Mouse (Mus musculus): ENCODE results near the gene B3galt1. TPM values are rescaled to one million over a fixed set of nuclear protein-coding genes. Genes with fewer than 3 reads are reported as not detected.

Gene B3galt1
- polyA plus RNA-seq, 1 experiment from 2014 or later: 8.3 TPM

DNA sequence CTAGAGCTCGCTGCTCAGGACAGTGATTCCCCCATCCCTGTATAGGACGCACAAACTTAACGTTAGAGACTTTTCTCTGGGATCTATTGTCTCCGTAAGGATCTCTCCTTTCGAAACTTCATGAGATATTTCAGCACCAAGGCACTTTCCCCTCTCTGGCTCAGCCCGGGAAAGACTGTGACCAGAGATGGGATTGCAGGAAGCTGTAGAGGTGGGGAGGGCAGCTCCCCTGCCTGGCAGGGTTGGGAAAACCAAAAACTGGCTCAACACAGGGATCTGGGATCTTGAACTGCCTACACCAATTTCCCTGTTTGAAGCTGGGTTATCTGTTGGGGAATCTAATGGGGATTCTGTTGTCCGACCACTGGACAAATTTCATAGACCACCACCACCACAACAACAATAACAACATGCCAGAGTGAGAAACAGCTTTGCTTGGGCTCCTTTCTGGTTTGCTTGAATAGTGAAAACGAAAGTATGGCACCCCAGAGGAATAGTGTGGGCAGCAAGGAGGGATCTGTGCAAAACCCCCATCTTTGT, 1.5 kb downstream of the B3galt1 start:
- ATAC-seq (ENCODE audit: low read depth) (no peak), DNase-seq (ENCODE audit: low spot score) (no peak)
- Histone ChIP-seq H3K36me3 (ENCODE audit: control insufficient read depth, insufficient read depth, low read length) (no peaks in the 10 kb centered on the region), H3K27me3 (replicated peaks; ENCODE audit: control insufficient read depth, insufficient read depth, low read length) (no peaks in the 10 kb centered on the region; the same call in 1 of the 2 replicates), H3K27ac (replicated peaks; ENCODE audit: low read depth, low read length) (no peak overlapping the region), H3K4me3 (ENCODE audit: low read depth, low read length) (peak overlapping the region; percentile 64), H3K4me2 (ENCODE audit: low read depth, low read length) (peak overlapping the region; percentile 53), H3K9me3 (ENCODE audit: control insufficient read depth, low read length) (no peaks in the 10 kb centered on the region), H3K4me1 (ENCODE audit: control insufficient read depth, insufficient read depth, low read length) (no peaks in the 10 kb centered on the region; the same call in 1 of the 2 replicates), H3K9ac (ENCODE audit: low read depth, low read length) (peak overlapping the region; percentile 9; the same call in 1 of the 2 replicates)
- 15% methylated on average over 8 of the region's 8 CpGs for WGBS

DNA sequence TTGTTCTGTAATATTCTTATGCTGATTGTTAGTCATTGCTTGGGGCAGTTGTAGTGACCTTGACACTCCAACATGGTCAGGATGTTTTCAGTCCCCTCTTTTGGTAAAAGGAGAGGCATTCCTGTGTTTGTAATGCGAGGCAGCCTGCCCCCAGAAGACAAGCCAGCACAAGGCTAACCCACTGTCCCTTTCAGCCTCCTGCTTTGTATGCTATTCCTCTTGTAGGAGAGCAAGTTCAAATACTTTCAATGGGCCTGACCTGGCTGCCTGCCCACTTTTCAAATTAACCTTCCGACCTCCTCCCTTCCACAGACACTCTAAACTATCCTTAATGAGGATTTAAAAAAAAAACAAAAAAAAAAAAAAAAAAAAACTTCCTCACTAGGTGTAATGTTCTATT, 11.0 kb downstream of the B3galt1 start:
- Histone ChIP-seq H3K4me2 (ENCODE audit: low read depth, low read length) (no peak overlapping the region), H3K4me1 (ENCODE audit: control insufficient read depth, insufficient read depth, low read length) (no peaks in the 10 kb centered on the region), H3K9me3 (ENCODE audit: control insufficient read depth, low read length) (no peaks in the 10 kb centered on the region), H3K36me3 (ENCODE audit: control insufficient read depth, insufficient read depth, low read length) (no peaks in the 10 kb centered on the region), H3K27me3 (replicated peaks; ENCODE audit: control insufficient read depth, insufficient read depth, low read length) (no peaks in the 10 kb centered on the region), H3K9ac (ENCODE audit: low read depth, low read length) (no peak overlapping the region), H3K27ac (replicated peaks; ENCODE audit: low read depth, low read length) (no peak overlapping the region), H3K4me3 (ENCODE audit: low read depth, low read length) (no peak overlapping the region)
- WGBS: 58% methylated on average over 2 of the region's 2 CpGs
- DNase-seq (ENCODE audit: low spot score) (no peak), ATAC-seq (ENCODE audit: low read depth) (no peak)

DNA sequence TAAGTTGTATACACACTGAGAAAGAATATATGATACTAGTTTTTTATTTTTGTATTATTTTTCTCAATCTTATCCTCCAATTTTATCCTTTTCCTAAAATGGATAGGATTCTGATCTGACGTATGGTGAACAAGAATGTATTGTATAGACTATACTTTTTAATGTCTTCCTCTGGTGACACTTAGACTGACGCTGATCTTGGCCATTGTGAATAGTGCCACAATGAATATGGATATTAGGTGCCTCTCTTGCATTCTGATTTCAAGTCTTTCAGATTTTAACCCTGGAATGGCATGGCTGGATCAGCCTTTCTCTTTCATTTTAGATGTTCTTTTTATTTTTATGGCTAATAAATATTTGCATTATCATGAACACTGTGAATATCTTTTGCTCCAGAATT, 17.4 kb downstream of the B3galt1 start:
- Histone ChIP-seq H3K36me3 (ENCODE audit: control insufficient read depth, insufficient read depth, low read length) (no peaks in the 10 kb centered on the region), H3K9ac (ENCODE audit: low read depth, low read length) (no peak overlapping the region), H3K27me3 (replicated peaks; ENCODE audit: control insufficient read depth, insufficient read depth, low read length) (no peaks in the 10 kb centered on the region), H3K9me3 (ENCODE audit: control insufficient read depth, low read length) (no peaks in the 10 kb centered on the region), H3K27ac (replicated peaks; ENCODE audit: low read depth, low read length) (no peak overlapping the region), H3K4me2 (ENCODE audit: low read depth, low read length) (no peak overlapping the region), H3K4me1 (ENCODE audit: control insufficient read depth, insufficient read depth, low read length) (no peaks in the 10 kb centered on the region), H3K4me3 (ENCODE audit: low read depth, low read length) (no peak overlapping the region)
- DNase-seq (ENCODE audit: low spot score): no peak
- no peak for ATAC-seq (ENCODE audit: low read depth)
- 70% methylated on average over 2 of the region's 2 CpGs for WGBS

DNA sequence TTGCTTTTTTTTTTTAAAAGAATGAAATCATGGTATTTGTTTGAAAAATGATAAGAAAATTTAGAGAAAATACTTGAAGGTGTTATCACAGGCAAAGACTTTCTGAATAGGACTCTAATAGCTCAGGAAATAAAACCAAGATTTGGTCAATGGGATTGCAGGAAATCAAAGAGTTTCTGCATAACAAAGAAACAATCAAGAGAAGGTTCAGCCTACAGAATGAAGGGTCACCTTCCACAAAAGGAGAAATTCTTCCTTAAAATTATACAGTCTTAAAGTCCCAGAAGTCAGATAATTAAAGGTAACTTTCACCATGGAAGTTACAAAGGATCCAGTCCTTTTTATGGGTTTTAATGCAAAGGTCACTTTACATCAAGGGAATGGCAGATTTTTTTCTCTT, 24.7 kb downstream of the B3galt1 start:
- Histone ChIP-seq H3K9me3 (ENCODE audit: control insufficient read depth, low read length) (no peaks in the 10 kb centered on the region), H3K4me1 (ENCODE audit: control insufficient read depth, insufficient read depth, low read length) (no peaks in the 10 kb centered on the region), H3K36me3 (ENCODE audit: control insufficient read depth, insufficient read depth, low read length) (no peaks in the 10 kb centered on the region), H3K9ac (ENCODE audit: low read depth, low read length) (no peak overlapping the region), H3K4me2 (ENCODE audit: low read depth, low read length) (no peak overlapping the region), H3K27me3 (replicated peaks; ENCODE audit: control insufficient read depth, insufficient read depth, low read length) (no peaks in the 10 kb centered on the region), H3K4me3 (ENCODE audit: low read depth, low read length) (no peak overlapping the region), H3K27ac (replicated peaks; ENCODE audit: low read depth, low read length) (no peak overlapping the region)
- ATAC-seq (ENCODE audit: low read depth) (no peak), DNase-seq (ENCODE audit: low spot score) (no peak)

DNA sequence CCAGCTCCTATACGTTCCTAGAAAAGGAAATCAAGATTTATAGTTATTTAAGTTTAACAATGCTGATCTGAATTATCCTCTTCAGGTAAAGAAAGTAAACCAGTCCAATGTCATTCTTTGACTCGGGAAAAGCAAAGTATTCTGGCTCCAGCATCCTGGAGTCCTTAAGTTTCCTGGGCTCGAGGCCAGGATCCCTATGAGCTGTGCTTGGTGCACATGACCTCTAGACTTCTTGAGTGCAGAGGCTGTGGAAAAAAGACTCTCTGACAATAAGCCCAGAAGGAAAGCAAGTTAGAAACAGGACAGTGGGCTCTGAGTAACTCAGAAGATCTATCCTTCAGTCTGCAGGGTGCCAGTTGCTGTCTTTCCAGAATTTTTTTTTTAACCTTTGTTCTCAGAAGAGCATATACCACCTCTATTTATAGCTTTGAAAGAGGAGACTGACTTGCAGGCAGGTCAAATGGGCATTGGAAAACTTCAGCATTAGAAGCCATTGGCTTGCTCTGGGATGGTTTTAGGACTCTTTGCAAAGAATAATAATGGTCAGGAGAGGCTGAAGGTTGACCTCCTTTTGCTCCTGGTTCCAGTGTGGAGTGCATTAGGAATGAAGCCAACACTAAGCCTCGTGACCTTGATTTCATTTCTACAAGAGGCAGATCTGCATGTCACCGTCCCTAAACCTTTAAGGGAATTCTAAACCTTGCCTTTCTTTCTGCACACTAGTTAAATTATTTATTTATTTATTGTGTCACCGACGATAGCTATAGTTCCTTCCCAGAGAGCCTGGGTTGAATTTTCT, 26.4 kb downstream of the B3galt1 start:
- Histone ChIP-seq H3K4me3 (ENCODE audit: low read depth, low read length) (no peak overlapping the region), H3K4me1 (ENCODE audit: control insufficient read depth, insufficient read depth, low read length) (no peaks in the 10 kb centered on the region), H3K27ac (replicated peaks; ENCODE audit: low read depth, low read length) (no peak overlapping the region), H3K9me3 (ENCODE audit: control insufficient read depth, low read length) (no peaks in the 10 kb centered on the region), H3K36me3 (ENCODE audit: control insufficient read depth, insufficient read depth, low read length) (no peaks in the 10 kb centered on the region), H3K4me2 (ENCODE audit: low read depth, low read length) (no peak overlapping the region), H3K27me3 (replicated peaks; ENCODE audit: control insufficient read depth, insufficient read depth, low read length) (no peaks in the 10 kb centered on the region), H3K9ac (ENCODE audit: low read depth, low read length) (no peak overlapping the region)
- 70% methylated on average over 7 of the region's 7 CpGs for WGBS
- peak; percentile 14 for DNase-seq (ENCODE audit: low spot score)
- no peak for ATAC-seq (ENCODE audit: low read depth)

DNA sequence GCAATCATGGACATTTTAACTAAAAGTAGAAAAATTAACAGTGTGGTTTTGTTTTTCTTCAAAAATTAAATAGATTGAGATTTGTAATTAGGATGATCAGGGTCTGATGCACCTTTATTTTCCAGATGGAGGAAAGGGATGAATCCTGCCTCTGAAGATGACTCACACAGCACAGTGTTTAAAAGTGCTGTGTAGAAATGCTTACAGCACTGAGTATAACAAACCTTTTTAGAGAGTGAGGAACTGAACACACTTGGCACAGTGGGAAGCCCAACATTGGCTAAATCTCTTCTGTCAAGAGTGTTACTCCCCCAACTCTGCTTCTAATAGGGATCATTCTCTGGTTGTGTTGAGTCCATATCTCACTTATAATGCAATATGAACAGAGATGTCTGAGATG, 57.2 kb downstream of the B3galt1 start:
- no peak overlapping the region for H3K4me3 ChIP-seq (ENCODE audit: low read depth, low read length)
- ATAC-seq (ENCODE audit: low read depth): no peak
- no peak overlapping the region for H3K9ac ChIP-seq (ENCODE audit: low read depth, low read length)
- DNase-seq (ENCODE audit: low spot score): no peak
- H3K27me3 ChIP-seq (replicated peaks; ENCODE audit: control insufficient read depth, insufficient read depth, low read length): no peaks in the 10 kb centered on the region
- no peaks in the 10 kb centered on the region for H3K9me3 ChIP-seq (ENCODE audit: control insufficient read depth, low read length)
- H3K36me3 ChIP-seq (ENCODE audit: control insufficient read depth, insufficient read depth, low read length): no peaks in the 10 kb centered on the region
- no peak overlapping the region for H3K27ac ChIP-seq (replicated peaks; ENCODE audit: low read depth, low read length)
- H3K4me2 ChIP-seq (ENCODE audit: low read depth, low read length): no peak overlapping the region
- H3K4me1 ChIP-seq (ENCODE audit: control insufficient read depth, insufficient read depth, low read length): no peaks in the 10 kb centered on the region

DNA sequence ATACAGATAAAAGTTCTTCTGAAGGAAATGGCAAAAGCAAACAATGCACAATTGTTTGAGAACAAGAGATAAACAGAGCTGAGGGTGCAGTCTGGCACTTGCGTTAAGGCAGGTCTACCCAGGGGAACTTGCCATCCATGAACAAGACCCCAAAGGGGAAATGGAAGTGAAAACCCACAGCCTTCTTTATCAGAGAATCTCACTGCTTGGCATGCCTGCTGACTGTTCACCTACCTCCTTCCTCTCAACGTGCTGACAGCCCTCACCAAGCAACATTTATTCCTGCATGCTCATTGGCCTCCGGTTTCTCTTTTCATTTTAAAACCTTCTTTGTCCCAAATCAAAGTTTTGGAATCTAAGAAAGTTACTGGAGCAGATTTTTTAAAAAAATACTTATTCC, 62.0 kb downstream of the B3galt1 start:
- H3K9me3 ChIP-seq (ENCODE audit: control insufficient read depth, low read length): no peaks in the 10 kb centered on the region
- H3K4me2 ChIP-seq (ENCODE audit: low read depth, low read length): no peak overlapping the region
- DNase-seq (ENCODE audit: low spot score) (no peak), ATAC-seq (ENCODE audit: low read depth) (no peak)
- H3K4me1 ChIP-seq (ENCODE audit: control insufficient read depth, insufficient read depth, low read length): no peaks in the 10 kb centered on the region
- WGBS: 61% methylated on average over 3 of the region's 3 CpGs
- H3K27me3 ChIP-seq (replicated peaks; ENCODE audit: control insufficient read depth, insufficient read depth, low read length): no peaks in the 10 kb centered on the region
- no peak overlapping the region for H3K27ac ChIP-seq (replicated peaks; ENCODE audit: low read depth, low read length)
- no peak overlapping the region for H3K9ac ChIP-seq (ENCODE audit: low read depth, low read length)
- no peak overlapping the region for H3K4me3 ChIP-seq (ENCODE audit: low read depth, low read length)
- H3K36me3 ChIP-seq (ENCODE audit: control insufficient read depth, insufficient read depth, low read length): no peaks in the 10 kb centered on the region

DNA sequence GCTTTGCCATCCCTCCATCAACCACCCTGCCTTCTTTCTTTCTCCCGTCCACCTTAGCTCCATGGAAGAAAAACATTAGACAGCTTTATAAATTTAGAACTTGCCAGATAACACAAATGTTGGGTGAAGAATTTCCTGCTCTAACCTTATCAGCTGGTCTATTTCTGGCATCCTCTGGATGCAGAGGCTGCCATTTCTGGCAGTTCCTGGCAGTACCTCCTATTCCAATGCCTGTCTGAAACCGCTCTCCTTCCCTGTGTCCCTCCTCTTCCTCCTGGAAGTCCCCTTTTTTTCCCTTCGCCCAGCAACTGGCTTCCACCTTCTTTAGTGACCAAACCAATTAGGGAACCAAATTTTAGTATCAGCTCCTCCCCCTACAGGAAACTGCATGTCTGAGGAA, 62.6 kb downstream of the B3galt1 start:
- Histone ChIP-seq H3K27ac (replicated peaks; ENCODE audit: low read depth, low read length) (no peak overlapping the region), H3K4me1 (ENCODE audit: control insufficient read depth, insufficient read depth, low read length) (no peaks in the 10 kb centered on the region), H3K9ac (ENCODE audit: low read depth, low read length) (no peak overlapping the region), H3K36me3 (ENCODE audit: control insufficient read depth, insufficient read depth, low read length) (no peaks in the 10 kb centered on the region), H3K4me3 (ENCODE audit: low read depth, low read length) (no peak overlapping the region), H3K4me2 (ENCODE audit: low read depth, low read length) (no peak overlapping the region), H3K27me3 (replicated peaks; ENCODE audit: control insufficient read depth, insufficient read depth, low read length) (no peaks in the 10 kb centered on the region), H3K9me3 (ENCODE audit: control insufficient read depth, low read length) (no peaks in the 10 kb centered on the region)
- DNase-seq (ENCODE audit: low spot score): no peak
- 74% methylated on average over 3 of the region's 3 CpGs for WGBS
- ATAC-seq (ENCODE audit: low read depth): no peak

DNA sequence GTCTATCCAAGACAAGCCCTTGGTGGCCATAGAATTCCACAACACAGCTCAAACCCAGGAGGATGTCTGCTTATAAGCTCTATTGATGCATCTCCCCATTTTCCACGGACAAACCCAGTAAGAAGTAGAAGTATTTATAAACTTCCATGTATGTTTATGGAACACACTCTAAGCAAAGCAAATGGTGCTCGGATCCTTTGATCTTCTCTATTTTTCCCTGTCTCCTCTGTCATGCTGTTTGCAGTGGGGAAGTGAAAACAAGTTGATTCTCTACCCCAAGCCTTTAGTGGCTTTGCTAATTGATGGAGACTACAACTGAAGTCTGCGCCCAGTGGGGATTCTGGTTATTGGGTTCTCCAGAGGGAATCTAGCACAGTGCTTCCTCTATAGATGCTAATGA, 89.2 kb downstream of the B3galt1 start:
- H3K4me2 ChIP-seq (ENCODE audit: low read depth, low read length): no peak overlapping the region
- peak; percentile 84; the same call in 1 of the 2 replicates for ATAC-seq (ENCODE audit: low read depth)
- H3K9ac ChIP-seq (ENCODE audit: low read depth, low read length): no peak overlapping the region
- H3K9me3 ChIP-seq (ENCODE audit: control insufficient read depth, low read length): no peaks in the 10 kb centered on the region
- no peaks in the 10 kb centered on the region for H3K27me3 ChIP-seq (replicated peaks; ENCODE audit: control insufficient read depth, insufficient read depth, low read length)
- H3K27ac ChIP-seq (replicated peaks; ENCODE audit: low read depth, low read length): no peak overlapping the region
- 65% methylated on average over 3 of the region's 3 CpGs for WGBS
- H3K36me3 ChIP-seq (ENCODE audit: control insufficient read depth, insufficient read depth, low read length): no peaks in the 10 kb centered on the region
- H3K4me1 ChIP-seq (ENCODE audit: control insufficient read depth, insufficient read depth, low read length): peaks cover 2% of the 10 kb centered on the region; the same call in 1 of the 2 replicates
- DNase-seq (ENCODE audit: low spot score): no peak
- no peak overlapping the region for H3K4me3 ChIP-seq (ENCODE audit: low read depth, low read length)
